Mouse (Mus musculus) telencephalon, adult 2 months (tissue): ENCODE results near the gene Tmem132a.

Source experiments
- DNase-seq: peaks from one replicate; pipeline ENCODE4 v3.0.0-alpha.2; 2011; ENCODE audit warnings: low read depth, low spot score

The Tmem132a gene

DNA sequence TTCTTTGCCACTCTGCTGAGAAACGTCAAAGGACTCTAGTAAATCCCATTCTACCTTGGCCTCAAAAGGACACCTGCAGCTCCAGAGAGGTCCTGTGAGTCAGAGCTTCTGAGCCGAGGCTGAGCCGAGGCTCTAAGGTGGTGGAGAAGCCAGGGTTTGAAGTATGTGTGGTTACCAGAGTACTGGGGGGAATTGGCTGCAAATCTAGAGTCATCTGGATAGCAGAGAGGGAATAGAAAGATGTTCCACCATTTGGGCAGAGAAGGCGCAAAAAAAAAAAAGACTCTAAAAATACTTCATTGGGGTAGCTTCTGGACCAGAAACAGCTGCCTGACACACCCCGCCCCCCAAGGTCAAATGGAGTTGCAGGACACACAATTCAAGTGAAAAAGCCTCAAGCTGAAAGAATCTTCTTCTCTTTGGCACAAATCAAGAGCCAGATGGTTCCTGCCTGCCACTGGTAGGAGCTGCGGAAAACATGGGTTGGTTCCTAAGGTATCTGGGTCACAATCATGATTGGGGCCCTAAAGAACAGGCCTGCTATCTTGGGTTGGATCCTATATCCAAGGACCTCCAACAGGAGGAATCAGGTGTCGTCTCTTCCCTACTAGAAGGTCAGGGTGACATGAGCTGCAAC lies 8.6 kb upstream of the Tmem132a start:
- no peak for DNase-seq

DNA sequence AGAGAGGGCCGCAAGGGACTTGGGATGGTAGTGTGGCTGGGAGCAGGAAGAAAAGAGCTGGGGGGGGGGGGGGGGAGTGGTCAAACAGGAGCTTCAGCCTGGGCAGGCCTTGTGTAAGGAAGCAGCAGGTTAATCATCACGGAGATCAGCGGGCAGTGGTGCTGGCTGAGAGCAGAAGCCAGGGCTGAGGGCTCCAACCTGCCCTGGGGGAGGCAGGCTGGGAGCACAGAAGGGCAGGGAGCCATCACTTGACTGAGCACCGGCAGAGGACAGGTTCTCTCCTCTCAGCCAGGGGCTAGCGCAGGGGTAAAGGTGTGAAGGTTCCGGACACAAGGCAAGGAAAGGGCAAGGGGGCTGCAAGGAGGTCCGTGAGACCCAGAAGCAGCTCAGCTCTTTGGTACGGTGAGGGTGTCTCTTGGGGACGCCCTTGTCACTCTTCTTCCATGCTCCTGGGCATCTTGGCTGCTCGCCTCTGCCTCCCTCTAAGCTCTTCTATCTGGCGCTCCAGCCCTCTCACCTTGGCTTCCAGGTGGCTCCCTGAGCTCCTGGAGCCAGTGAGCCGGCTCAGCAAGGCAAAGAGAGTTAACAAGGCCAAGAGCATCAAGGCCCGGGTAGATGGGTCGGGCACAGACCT lies 1.7 kb upstream of the Tmem132a start:
- DNase-seq, result no peak

DNA sequence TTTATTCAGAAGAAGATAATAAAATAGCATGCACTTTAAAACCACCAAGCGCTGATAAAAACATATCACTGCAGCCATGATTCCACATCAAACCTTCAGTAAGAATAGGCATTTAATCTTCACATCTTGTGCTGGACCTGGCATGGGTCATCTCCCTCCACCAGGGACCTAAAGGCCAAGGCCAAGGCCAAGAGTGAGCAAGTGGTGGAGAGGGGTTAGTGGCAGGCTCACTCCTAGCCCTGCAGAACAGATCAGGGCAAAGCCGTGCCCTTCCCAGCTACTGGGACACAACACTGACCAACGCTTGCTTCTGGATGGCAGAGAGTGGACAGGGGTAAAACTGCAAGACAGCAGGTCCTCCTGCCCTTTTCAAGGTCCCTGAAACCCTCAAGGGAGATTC lies 936 bp upstream of the Tmem132a start:
- no peak for DNase-seq

DNA sequence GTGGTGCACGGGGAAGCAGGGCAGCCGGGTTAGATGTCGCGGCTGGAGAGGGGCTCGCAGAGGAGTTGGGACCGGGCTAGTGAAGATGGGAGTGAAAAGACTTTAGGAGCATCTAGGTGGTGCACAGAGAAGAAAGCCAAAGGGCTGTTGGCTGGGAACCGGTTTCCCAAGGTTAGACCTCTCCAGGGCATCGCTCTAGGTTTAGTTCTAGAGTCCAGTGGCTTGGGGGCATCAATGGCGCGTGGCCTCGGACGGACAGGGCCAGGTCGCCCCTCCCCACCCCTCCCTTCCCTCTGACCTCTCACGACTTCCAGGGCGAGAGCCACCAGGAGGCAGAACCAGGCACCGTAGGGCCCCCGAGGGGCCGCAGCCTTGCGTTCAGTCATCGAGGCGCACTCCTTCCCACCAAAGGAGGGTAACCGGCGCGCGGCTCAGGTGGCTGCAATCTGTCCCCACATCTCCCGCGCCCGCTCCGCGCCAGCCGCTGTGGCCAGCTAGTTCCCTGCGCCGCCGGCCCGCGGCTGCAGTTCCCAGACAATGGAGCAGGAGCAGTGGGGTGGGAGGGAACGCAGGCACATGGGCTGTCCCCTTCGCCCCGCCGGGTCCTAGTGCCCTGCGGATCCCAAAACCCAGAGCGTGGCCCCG lies 377 bp downstream of the Tmem132a start:
- DNase-seq, result peak; percentile 79

DNA sequence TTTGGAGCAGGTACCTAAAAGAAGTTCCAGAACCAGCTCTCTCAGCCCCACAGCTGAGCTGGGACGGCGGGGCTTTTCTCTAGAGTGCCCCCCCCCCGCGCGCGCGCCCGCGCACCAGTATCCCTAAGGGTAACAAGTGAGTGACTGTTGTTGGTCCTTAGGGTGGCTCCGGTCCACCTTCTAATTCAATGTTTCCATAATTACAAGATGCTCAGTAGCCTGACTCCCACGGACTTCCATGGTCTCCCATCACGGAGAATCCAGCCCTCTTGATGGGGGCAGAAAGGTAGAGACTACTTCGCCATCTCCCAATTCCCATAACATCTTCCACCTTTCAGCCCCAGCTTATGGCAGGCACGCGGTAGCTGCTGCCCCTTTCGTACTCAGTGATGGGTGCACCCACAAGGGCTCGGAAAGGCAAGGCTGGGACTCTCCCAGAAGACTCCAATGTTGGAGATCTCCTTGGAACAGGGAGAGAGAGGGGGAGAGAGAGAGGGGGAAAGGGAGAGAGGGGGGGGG lies 1.1 kb downstream of the Tmem132a start:
- no peak for DNase-seq

DNA sequence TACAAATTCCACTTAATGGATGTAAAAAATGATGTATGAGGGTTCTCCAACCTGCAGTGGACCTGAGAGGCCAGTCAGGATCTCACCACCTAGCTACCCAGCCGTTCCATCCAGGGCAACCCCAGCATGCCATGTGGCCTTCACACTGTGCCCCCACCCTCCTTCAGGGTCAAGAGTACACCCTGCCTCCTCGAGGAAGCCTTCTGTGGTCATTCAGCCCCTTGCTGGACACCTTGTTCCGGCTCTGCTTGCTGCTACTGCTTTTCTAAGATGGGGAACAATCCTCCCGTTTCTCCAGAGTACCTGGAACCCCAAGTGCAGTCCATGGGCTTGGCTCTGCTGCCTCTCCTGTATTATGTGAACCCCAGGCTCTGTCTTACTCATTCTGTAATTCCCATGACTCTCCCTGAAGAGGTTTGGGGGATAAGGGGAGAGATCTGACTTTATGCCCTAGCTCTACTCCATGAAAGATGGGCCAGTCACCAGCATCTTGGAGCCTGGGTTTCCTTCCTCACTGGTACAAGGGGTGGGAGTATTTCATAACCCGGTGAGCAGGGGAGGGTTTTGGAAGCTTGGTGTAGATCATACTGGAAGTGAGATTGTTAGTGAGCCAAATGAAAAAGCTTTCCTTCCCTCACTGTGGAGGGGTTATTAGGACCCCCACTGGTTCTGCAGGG lies 1.7 kb downstream of the Tmem132a start:
- DNase-seq, result no peak

DNA sequence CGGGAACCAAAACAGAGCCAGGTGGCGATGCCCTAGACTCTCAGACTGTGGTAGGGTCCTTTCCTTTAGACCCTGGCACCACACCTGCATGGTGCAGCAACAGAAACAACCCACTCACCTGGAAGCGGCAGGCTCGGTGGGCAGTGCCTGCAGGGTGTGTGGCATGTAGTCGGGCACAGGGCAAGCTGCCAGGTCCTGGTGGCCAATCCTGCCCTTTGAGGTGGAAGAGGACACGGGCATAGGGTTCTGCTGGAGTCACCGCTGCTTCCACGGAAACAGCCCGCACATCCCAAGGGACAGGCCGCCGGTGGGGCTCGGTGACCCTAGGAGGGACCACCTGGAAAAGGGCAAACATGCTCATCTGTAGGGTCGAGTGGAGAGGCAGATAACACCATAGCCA lies 3.4 kb downstream of the Tmem132a start:
- no peak for DNase-seq

DNA sequence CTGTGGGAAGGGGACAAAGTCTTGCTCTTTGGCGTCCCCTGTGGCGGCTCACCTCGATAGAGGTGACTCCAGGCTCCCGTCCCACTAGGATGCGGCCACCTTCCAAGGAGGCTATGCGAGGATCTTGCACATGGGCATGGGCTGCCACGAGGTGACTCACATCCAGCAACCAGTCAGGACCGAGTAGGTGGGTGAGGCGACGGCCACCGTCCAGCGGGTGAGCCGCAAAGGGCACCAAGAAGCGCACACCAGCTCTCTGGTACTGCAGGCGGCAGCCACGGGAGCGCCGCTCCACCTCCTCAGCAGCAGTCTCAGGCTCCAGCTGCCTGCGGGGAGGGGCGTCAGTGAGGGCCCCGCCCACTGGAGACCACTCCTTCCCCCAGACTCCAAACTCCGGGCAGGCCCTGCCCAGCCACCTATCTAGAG lies 9.7 kb downstream of the Tmem132a start:
- no peak for DNase-seq

DNA sequence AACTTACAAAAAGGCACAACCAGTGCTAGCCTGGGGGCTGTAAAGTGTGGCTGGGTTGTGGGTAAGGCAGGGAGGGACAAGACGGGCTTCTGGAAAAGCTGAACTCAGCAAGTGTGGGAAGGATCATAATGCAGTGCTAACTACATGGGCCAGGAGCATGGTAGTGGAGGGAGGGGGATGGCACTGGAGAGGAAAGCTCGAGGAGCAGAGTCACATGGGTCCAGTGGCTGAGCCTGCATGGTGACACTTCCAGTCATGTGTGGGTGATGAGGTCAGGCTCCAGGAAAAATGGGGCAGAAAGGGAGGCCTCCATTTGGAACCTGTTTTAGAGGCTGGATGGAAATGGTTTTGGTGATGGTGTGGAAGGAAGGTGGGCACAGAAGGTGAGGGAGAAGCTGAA lies 13.2 kb downstream of the Tmem132a start:
- DNase-seq, result no peak

DNA sequence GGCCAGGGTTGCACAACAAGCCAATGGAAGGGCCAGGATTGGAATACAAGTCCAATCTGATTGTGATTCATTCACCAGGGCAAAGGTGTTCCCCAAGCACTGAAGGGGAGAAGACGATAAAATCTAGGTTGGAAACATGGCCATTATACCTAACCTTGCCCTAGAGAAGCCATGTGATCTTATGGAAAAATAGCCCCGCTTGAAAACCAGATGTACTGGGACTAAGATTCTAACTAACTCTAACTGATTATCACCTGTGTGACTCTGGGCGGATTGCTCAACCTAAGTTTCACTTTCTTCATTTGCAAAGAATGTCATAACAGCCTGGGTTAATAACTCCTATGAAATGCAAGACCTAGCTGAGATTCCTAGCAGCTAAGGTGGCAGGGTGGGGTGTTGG lies 14.3 kb downstream of the Tmem132a start:
- DNase-seq, result no peak

DNA sequence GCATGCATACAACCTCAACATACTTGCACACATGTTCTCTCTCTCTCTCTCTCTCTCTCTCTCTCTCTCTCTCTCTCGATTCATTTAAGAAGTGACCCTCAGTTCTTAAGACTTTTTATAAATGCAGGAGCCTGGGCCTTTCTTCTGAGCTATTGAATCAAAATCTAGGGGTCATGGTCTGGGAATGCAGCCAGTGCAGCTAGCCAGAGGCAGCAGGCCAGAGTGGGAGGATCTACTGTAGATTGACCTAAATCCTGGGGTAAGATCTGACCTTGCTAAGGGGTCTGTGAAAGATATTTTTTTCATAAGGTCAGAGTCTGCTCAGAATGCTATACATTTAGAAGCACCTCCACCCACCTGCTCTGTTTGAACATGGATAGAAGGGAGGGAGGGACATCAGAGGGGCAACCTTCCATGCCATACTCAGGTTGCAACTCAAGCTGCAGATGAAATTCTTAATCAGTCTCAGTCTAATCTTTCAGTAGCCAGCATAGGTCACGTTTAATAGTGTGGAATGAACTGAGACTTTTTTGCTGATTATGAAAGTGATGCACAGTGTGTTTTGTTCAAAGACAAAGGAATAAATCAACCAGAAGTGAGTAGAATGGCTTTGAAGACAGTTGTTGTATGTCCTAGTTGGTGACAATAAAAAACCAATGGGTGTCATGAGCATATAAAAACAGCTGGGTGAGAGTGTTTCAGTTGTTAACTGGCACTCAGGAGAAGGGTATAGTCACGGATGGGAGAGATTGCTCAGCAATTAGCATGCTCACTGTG lies 22.2 kb downstream of the Tmem132a start:
- no peak for DNase-seq

DNA sequence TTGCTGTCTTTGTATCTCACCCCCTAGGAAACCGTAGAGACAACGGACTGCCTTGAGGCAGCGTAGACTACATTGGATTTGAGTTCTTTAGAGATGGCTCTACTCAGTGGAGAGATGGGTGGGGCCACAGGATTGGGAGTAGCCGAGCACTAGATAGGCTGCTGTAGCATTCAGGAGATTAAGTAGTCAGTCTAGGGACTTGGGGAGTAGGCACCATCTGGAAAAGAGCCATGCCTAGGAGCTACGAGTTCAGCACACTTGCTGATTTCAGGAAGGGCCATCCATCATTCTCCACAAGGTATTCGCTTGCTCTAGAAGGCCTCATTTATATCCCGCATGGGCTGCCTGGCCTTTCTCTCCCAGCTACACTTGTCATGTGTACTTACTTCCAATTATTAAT lies 23.6 kb downstream of the Tmem132a start:
- DNase-seq, result no peak

DNA sequence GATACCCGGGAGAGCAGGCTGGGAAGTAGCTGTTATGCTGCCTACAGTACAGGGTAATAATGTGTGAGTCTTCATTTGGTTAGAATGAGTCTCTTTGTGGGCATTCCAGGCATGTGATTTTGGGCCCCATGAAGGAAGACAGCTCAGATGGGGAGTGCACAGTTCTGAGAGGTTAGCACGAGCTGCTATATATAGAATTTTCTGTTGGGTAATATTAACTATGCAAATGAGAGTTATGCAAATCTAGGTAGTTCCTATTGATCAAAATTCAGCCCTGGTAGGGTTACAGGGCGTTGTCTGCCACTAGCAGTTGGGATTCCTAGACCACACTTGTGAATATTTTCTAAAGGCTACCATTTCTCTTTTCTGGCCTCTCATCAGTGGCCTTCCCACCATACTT lies 24.3 kb downstream of the Tmem132a start:
- DNase-seq, result no peak

DNA sequence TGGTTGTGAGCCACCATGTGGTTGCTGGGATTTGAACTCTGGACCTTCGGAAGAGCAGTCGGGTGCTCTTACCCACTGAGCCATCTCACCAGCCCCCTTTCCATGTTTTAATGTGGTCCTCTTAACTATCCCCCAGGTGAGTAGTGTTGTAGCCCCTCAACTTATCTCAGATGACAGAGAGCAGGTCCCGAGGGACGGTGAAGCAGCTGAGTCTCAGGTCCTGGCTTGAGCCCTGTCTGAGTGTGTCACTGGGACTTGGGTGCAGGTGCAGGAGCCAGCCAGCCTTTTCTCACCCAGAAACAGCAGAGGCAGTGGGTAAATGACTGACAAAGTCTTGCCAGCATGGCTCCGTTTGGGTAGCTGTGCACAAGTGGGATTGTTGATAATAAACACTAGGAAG lies 25.5 kb downstream of the Tmem132a start:
- DNase-seq, result no peak

DNA sequence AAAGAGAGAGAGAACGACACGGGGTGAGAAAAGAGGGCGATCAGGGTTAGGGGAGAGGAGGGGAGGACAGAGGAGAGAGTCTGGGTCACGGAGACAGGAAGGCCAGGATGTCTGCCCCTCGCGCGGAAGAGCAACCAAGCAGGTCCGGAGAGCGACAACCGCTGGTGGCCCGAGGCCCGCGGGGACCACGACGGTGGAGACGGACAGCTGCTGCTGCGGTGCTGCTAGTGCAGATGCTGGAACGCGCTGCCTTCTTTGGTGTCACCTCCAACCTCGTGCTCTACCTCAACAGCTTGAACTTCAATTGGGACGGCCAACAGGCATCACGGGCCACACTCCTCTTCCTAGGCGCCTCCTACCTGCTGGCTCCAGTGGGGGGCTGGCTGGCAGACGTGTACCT lies 26.8 kb downstream of the Tmem132a start:
- DNase-seq, result no peak

DNA sequence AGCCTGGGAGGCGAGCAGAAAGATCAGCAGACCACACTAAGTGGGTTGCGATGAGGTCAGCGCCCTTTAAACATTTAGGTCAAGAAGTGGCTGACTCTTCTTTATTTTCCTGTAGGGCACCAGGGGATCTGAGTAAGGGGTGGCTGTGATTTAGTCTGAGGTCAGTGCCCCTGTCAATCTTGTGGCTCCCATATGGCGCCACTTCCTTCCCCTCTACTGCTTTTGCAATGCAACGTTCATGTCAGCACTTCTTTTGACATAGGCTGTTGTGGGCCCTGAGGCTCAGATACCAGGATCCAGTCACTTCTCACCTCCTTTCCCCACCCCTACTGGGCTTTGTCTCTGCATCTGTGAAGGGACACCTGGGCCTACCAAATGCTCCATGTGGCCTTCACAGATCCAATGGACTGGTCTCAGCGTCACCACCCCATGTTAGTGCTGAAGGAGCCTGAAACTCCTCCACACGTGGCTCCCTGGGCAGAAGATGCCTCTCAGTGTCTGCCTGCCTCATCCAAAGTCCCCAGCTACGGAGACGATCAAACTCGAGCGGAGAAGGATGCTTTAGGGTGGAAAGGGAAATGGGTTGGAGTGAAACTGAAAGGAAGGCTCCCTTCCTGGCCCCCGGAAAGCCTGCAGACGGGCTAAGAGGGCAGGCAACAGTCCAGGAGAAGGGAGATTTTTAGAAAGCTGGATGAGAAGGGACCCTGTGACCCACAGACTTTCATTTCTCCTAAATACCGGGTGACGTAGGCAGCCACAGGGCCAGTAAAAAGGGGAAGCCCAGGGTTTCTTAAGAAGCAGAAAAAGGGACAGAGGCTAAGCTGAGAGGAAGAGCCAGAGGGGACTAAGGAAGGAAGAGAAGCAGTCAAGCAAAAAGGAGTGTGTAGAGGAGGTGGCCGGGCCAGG lies 27.8 kb downstream of the Tmem132a start:
- peak; percentile 54 for DNase-seq

DNA sequence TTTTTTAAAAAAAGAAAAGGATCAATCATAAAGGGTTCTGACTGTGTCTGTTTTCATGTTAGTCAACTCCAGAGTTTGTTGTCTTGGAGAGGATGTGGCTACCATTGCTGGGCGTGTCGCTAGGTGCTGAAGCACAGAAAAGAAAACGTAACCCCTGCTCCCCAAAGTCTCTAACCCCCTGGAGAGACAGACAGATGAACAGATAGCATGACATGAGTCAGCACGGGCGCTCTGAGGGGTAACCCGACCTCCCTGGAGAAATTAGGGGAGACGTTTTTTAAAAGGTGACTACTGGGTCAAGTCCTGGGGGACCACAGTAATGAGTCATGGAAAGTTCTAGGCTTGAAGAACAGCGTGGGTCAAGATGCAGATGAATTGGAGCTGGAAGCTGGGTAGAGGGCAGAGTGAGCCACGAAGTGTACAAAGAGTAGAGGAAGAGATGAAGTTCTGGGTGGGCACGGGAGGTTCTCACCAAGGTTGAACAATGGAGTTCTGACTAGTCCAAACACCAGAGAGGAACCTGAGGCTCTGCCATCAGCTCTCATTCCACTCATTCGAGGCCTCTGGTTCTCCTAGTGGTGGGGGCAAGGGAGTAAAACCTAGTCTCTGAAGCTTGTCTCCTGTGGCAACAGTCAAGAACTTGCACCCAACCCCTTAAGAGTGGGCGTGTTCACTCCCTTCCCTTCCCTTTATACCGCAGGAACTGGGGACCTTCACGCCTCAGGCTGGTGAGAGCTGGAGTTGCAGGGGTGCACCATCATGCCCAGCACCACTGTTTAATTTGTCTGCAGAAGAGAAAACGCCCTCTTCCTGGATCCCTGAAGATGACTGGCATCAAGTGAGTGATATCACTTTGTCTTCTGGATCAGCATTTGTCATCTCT lies 30.5 kb downstream of the Tmem132a start, which contains the start of gene Slc15a3:
Gene Slc15a3 (plus strand): TSS at position 718 of the 883 bp plus-strand sequence.
- no peak for DNase-seq

DNA sequence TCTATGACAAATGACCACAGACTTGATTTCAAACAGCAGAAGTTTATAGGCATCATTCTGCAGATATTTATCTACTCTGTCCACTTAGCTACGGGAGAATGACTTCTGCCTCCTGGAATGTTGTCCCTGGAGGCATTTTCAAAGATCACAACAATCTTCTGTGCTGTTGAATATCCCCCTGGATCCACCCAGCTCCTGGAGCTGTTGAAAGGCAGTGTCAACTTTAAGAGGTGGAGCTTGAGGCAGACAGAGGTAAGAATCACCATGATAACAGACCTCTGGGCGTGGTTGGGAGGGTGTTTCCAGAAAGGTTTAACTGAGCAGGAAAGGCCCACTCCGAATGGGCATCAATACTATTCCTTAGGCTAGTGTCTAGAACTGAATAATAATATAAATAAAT lies 34.1 kb downstream of the Tmem132a start:
- no peak for DNase-seq

DNA sequence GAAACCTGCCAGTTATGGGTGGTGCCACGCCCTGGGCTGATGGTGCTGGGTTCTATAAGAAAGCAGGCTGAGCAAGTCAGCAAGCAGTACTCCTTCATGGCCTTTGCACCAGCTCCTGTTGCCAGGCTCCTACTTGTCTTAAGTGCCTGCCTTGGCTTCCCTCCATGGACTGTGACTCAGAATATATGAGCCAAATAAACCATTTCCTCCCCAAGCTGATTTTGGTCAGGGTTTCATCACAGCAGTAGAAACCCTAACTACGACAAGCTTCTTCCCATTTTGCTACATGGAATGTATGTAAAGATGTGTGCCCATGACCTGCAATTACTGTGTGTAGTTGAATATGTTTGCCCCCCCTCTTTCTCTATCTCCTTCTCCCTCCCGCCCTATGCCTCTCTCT lies 36.1 kb downstream of the Tmem132a start:
- DNase-seq, result no peak

DNA sequence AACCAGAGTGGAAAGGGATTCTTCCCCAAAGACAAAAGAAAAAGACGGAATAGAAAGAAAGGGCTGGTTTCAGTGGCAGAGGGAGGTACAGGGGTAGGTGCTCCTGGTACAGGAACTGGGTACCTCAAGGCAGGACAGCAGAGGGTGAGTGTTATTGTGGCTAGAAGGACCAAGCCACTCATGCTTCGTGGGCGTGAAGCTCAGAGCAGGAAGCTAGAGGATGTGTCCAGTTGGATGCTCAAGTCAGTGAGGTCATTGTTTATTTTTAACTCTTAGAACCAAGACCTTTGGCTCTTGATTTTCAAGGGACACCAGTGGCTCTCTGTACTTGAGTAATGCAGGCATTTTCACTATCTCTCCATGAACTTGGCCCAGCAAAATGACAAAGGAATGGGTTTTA lies 37.7 kb downstream of the Tmem132a start:
- DNase-seq, result no peak
